Mouse (Mus musculus): ENCODE measurements around the gene Ccdc93. TPM values are rescaled to one million over a fixed set of nuclear protein-coding genes. Genes with fewer than 3 reads are reported as not detected.

Gene Ccdc93
- polyA plus RNA-seq, 1 experiment: 12.5 TPM

GRCm38 (mm10) chr1:121528399-121528720 lies 97.5 kb downstream of the Ccdc93 start, which contains the start of gene Htr5b:
Gene Htr5b (minus strand): TSS chr1:121528465.
- no peak for TF ChIP-seq GATA1 (IDR thresholded peaks at IDR 0.05; ENCODE audit: low read length)

- no peak for TF ChIP-seq GATA1 (IDR thresholded peaks at IDR 0.05; ENCODE audit: low read length)
Measured at GRCm38 (mm10) chr1:121529286-121529685, 98.4 kb downstream of the Ccdc93 start.

- TF ChIP-seq GATA1 (IDR thresholded peaks at IDR 0.05; ENCODE audit: low read length): no peak
Measured at GRCm38 (mm10) chr1:121531439-121531838, 100.6 kb downstream of the Ccdc93 start.

- TF ChIP-seq GATA1 (IDR thresholded peaks at IDR 0.05; ENCODE audit: low read length): no peak
Measured at GRCm38 (mm10) chr1:121540361-121540760, 109.5 kb downstream of the Ccdc93 start.

GRCm38 (mm10) chr1:121546844-121547243 lies 116.0 kb downstream of the Ccdc93 start:
- TF ChIP-seq GATA1 (IDR thresholded peaks at IDR 0.05; ENCODE audit: low read length): no peak

- no peak for TF ChIP-seq GATA1 (IDR thresholded peaks at IDR 0.05; ENCODE audit: low read length)
Measured at GRCm38 (mm10) chr1:121548667-121549066, 117.8 kb downstream of the Ccdc93 start.

- no peak for TF ChIP-seq GATA1 (IDR thresholded peaks at IDR 0.05; ENCODE audit: low read length)
Measured at GRCm38 (mm10) chr1:121549456-121549855, 118.6 kb downstream of the Ccdc93 start.

- no peak for TF ChIP-seq GATA1 (IDR thresholded peaks at IDR 0.05; ENCODE audit: low read length)
Measured at GRCm38 (mm10) chr1:121550801-121551456, 120.1 kb downstream of the Ccdc93 start.

- TF ChIP-seq GATA1 (IDR thresholded peaks at IDR 0.05; ENCODE audit: low read length): no peak
Measured at GRCm38 (mm10) chr1:121551457-121551835, 120.6 kb downstream of the Ccdc93 start.

Other genes with a start within 250 kb of the Ccdc93 start
- gene Insig2, start 98.5 kb upstream of the Ccdc93 start, polyA plus RNA-seq (2012): 7.0 and 12.5 TPM in 2 replicates
- gene Htr5b, start 97.4 kb downstream of the Ccdc93 start, polyA plus RNA-seq (2012): not detected in 2 replicates
- 21.8 and 22.1 TPM in 2 replicates for gene Ddx18, start 136.9 kb downstream of the Ccdc93 start, polyA plus RNA-seq (2012)